Mouse (Mus musculus): ENCODE measurements around the gene H2afb1. TPM values are rescaled to one million over a fixed set of nuclear protein-coding genes. Genes with fewer than 3 reads are reported as not detected.

The H2afb1 gene
- polyA plus RNA-seq (2014; fragmentation: Illumina TruSeq; extraction: RNeasy Lipid Tissue Mini Kit (QIAGEN cat#74804); ENCODE audit: low read depth, low replicate concordance) = not detected

GRCm38 (mm10) chrX:117014457-117014856 is at the start of gene H2afb1:
Gene H2afb1 (plus strand): TSS chrX:117014757.

Measured in adrenal gland, adult 10 weeks (tissue).